Mouse (Mus musculus) heart, adult 2 months (tissue): ENCODE measurements around the gene Ripk3.

Experiments used
- CTCF ChIP-seq: fragments of 200-600 bp; IDR thresholded peaks from 2 replicates; pipeline ENCODE4 v1.8.1; 2022; ENCODE audit warnings: antibody characterized with exemption, mild to moderate bottlenecking, moderate library complexity
- POLR2A ChIP-seq: fragments of 200-500 bp; IDR thresholded peaks from 2 replicates; pipeline ENCODE4 v1.6.1; 2011; ENCODE audit warnings: mild to moderate bottlenecking, low read depth, low read length, control low read depth; ENCODE audit not compliant: insufficient read depth

DNA sequence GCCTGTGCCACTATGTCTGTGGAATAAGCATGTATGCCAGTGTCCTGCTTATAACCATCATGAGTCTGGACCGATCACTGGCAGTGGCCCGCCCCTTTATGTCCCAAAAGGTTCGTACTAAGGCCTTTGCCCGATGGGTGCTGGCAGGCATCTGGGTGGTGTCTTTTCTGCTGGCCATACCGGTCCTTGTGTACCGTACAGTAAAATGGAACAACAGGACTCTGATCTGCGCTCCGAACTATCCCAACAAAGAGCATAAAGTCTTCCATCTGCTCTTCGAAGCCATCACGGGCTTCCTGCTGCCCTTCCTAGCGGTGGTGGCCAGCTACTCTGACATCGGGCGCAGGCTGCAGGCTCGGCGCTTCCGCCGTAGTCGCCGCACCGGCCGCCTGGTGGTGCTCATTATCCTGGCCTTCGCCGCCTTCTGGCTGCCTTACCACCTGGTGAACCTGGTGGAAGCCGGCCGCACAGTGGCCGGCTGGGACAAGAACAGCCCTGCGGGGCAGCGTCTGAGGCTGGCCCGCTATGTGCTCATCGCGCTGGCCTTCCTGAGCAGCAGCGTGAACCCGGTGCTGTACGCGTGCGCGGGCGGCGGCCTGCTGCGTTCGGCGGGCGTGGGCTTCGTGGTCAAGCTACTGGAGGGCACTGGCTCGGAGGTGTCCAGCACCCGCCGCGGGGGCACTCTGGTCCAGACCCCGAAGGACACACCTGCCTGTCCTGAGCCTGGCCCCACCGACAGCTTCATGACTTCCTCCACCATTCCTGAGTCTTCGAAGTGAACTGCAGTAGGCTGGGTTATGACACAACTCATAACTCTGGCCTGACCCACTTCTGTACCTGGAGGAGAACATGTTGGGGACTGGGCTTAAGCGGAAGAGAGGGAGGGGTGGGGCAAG lies 20.9 kb downstream of the Ripk3 start:
- TF ChIP-seq CTCF = peak; percentile 74
- 0 out of 2 replicates have a peak, but pooled peaks have one; percentile 16 for TF ChIP-seq POLR2A
